Mouse (Mus musculus): ENCODE results near the gene Mei1.
A peak's percentile ranks its signal among the peaks of the same experiment; 100 is the strongest.
"Not testable (repeated sequence)": the region's sequence is repeated elsewhere in the genome, so short reads cannot be mapped to it uniquely, and the experiment has no call there.

Mei1 gene

DNA sequence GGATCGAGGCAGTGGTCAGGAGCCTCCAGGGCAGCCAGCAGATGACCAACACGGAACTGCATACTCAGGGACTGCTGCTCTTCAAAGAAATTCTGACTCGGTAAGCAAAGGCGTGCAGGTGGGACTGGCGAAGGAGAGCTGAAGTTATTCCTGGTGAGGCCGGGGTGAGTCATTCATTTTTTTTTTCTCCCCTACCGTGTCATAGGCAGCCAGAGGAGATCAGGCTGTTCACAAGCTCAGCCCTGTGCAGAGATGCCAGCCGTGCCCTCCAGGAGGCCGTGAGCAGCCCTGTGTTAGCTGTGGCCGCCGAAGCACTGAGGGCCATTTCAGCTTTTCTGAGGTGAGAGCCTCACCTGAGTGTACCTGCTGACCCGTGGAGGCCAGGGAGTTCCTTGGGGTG, 16.3 kb downstream of the Mei1 start:
- DNase-seq, result no peak

DNA sequence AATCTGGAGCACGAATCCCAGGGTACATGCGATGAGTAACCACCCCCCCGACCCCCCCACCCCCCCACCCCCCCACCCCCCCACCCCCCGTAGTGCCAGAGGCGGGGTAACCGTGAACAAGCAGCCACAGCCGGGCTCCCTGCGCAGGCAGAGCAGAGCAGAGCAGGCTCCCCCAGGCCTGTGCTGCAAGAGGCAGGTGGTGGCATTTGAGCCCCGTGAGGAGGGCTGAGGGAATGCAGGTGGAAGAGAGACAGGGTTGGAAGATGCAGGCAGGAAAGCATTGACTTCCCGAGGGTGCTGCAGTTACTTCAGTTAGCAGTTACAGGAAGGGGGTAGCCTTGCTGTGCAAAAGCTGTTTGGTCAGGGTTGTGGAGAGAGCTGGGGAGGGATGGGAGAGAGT, 17.5 kb downstream of the Mei1 start:
- no peak for DNase-seq

DNA sequence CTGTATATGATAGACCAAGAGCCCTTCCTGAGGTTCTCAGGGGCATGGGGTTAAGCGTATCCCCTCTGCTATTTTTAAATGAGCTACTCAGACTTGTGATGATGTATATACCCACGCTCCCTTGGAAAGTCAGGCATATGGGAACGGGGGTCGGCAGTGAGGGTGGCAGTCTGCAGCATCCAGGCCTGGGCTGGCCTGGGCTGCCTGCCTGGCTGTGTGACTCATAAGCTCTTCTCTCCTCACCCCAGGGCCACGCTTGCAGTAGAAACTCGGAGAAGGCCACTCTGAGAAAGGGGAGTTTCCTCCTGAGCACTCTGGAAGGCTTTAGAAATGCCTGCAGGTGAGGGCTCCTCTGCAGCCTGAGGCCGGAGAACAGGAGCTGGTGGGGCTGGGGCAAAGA, 21.3 kb downstream of the Mei1 start:
- no peak for DNase-seq

DNA sequence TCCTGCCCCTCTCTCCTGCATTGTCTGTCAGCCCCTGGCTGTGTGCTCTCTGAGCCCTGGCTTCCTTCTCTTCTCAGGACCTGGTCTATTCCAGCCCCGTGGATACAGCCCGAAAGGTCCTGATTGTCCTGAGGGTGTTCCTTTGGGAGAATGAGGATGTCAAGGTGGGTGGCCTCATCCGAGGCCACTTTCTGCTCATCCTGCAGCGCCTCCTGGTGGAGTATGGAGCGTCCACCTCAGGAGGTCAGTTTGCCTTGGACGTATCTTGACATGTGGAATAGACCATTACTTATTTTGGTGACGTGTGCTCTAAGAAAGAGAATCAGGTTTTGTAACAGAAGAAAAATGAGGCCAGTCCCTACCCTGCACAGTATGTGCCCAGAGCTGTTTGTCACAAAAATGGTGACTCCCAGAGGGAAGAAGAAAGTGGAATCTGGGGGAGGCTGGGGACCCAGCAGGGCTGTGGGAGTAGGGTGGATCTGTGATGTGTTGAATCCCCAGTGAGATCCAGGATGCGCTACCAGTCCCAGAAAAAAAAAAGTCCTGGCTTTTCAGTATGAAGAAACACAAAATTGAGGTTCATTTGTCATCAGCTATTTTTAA, 37.3 kb downstream of the Mei1 start:
- DNase-seq, result peak; percentile 45

DNA sequence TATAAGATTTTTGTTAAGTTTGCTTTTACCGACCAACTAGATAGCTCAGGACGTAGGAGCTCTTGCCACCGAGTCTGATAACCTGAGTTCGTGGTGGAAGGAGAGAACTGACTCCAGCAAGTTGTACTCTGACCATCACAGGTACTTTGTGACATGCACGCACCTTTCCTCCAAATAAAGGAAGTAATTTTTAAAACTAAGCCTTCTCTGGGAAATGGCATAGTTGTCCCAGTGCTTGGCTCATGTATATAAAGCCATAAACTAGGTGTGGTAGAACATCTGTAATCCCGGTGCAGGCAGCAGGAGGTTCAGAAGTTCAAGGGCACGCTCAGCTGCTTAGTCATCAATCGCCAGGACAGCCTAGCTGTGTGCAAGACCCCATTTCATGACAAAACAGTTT, 50.7 kb downstream of the Mei1 start:
- no peak for DNase-seq

DNA sequence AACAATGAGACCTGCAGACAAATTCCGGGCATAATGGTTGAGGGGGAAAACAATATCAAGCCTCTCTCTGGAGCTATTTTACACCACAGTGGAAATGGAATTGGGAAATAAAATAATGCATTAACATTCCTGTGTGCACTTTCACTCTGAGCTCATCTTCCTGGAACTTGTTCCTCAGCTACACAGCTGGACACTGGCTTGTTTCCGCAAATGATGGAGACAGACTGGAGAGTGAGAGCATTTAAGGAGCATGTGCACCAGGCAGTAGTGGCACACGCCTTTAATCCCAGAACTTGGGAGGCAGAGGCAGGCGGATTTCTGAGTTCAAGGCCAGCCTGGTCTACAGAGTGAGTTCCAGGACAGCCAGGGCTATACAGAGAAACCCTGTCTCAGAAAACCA, 56.9 kb downstream of the Mei1 start:
- DNase-seq, result not testable (repeated sequence)

DNA sequence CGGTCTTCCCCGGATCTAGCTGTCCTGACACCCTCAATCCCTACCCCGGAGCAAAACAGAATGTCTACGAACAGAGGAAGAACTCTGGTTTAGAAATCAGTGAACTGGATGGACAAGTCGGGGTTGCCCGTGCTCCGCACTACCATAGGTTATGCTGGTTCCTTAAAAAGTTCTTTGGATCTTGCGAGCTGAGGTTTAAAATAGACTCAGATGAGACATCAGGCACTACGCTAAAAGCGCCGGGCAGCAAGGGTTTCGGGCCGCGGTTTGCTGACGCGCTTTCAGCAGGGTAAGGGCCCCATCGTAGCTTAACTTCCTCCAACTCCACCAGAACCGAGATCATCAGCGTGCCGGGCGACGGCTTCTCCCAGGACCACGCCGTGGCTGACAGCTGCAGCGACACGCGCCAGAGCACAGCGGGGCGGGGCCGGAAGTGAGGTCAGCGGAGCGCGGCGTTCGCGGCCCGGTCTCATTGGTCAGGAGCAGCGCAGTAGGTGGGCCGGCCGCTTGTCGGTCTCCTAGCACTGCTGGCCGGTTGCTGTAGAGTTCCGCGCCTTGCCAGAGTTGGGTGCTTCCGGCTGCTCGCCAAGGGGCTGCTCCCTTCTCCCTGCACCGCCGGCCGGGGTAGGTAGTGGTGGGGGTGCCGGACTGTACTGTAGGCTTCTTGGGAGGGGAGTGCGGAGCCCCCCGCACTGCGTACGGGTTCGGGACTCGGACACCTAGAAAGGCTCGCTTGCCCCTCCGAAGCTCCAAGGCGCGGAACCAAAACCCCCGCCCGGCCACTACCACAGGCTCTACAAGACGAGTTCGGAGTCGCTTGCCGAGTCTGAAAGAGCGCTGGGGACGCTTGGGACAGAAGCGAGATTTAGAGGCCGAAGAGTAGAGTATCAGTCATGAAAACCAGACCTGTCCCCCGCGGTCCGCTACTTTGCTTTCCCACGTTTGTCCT, 57.9 kb downstream of the Mei1 start, which contains the start of gene Ccdc134:
TSS of gene Ccdc134 (plus strand) at position 497 of the 949 bp plus-strand sequence.
- peak; percentile 96 for DNase-seq

DNA sequence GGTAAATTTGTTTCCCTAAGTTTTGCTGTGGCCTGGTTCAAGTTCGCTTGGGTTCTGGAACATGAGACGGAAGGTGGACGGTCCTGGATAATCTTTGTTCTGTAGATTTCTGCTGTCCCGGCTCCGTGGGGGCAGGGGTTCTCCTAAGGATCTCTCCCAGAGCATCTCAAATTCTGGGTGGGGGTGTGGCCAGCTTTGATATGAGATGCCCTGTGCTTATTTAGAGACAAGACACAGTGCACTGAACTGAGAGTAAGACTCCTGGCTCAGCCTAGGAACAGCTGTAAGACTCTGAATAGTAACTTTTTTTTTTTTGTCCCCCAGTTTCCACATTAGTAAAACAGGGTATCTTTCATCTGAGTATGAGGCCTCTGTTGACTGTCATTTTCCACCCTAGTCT, 58.6 kb downstream of the Mei1 start:
- no peak for DNase-seq

DNA sequence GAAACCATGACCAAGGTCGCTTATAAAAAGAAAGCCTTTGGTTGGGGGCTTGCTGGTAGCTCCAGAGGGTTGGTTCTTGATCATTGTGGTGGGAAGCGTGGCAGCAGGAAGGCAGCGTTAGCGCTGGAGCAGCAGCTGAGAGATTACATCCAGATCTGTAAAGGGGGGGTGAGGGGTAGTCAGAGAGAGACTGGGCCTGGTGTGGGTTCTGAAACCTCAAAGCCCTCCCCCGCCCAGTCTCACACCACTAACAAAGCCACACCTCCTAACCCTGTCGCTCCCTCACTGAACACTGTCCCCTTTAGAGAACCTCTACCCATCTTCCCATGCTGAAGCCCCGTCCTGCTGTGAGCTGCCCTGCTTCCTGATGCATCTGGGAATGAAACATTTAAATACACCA, 60.8 kb downstream of the Mei1 start:
- no peak for DNase-seq

DNA sequence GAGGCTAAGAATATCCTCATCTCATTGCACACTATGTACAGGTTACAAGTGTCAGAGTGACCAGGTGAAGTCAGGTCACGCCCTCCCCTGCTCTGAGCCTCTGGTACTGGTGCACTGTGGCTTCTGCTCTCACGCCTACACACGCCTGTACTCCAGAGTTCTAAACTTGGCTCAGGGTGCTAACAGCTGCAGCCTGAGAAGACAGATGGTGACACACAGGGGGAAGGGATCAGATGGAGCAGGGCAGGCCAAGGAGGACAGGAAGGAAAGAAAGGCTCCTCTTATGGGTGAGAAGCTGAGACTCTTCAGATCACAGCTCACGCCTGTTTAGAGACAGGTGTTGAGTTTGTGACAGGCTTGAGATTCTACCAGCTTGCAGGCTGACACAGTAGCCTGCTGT, 65.6 kb downstream of the Mei1 start:
- no peak for DNase-seq

DNA sequence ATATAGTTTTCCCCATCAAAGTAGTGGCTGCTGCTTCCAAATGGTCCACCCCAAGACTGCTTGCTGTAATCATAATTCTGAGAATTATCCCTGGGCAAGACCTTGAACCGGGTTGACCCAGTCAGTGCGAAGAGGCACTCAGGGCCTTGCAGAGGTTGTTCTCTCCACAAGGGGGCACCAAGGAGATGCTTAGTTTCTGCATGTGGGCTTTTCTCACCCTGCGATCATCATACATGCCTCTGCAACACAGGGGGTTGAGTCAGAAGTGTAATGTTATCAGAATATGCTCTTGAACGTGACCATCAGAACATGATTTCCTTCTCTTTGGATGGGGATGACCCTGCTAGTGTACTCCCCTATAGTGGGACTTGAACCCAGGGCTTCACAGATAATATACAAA, 68.8 kb downstream of the Mei1 start:
- peak; percentile 74 for DNase-seq

DNA sequence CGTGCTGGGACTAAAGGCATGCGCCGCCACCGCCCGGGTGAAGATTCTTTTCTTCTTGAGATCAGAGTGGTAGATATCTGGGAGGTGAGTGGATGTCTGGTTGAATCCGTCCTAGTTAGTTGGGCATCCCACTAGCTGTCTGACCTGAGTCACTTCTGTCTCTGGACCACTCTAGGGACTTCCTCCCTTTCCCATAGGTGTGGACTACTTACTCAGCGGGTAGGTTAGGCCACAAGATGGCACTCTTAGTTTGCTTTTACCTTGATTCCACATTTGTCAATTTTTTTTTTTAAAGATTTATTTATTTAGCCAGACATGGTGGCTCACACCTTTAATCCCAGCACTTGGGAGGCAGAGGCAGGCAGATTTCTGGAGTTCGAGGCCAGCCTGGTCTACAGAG, 69.4 kb downstream of the Mei1 start:
- DNase-seq, result peak; percentile 54

DNA sequence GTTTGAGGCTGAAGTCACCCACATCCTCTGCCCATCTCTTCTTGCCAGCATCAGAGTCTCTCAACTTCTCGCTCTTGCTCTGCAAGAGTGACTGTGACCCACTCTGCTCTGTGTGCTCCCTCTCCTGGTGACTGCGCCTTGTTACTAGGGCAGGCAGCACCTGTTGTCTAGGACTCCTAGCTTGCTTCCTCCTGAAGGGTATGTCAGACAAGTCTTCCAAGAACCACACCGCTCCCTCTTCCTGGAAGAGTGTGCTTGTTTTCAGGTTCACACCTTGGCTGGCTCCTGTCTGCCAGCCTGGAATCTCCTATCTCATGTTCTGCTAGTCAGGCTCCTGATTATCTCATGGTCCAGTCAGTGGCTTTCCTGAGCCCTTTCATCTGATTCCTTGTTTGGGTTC, 70.6 kb downstream of the Mei1 start:
- no peak for DNase-seq

DNA sequence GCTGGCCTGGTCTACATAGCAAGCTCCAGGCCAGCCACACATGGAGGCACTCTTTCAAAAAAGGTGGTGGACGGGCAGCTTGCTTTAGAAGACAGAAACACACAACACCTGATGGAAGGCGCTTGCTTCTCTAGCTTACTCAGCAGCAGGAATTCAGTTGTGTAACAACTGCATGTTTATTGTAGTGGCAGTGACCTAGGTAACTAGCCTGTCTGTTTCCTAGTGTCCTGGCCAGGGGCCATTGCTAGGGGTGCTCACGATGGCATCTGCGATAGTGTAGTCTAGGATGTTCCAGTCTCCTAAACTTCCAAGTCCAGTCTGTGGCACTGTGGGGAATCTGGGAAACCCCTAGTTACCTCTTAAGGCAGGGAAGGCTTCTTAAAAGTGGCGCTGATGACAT, 74.4 kb downstream of the Mei1 start:
- no peak for DNase-seq

DNA sequence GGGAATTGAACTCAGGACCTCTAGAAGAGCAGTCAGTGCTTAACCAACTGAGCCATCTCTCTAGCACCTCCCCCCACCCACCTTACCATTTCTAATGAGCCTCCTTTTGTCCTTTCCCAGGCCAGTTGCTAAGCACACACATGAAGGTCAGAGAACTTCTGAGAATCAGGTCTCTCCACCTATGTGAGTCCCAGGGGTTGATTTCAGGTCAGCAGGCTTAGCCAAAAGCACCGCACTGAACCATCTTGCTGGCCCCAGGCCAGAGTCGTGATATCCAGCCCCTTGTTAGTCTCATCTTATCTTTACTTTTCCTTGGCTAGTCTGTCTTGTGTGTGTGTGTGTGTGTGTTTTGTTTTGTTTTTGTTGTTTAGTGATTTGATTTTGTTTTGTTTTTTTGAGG, 75.6 kb downstream of the Mei1 start:
- no peak for DNase-seq

DNA sequence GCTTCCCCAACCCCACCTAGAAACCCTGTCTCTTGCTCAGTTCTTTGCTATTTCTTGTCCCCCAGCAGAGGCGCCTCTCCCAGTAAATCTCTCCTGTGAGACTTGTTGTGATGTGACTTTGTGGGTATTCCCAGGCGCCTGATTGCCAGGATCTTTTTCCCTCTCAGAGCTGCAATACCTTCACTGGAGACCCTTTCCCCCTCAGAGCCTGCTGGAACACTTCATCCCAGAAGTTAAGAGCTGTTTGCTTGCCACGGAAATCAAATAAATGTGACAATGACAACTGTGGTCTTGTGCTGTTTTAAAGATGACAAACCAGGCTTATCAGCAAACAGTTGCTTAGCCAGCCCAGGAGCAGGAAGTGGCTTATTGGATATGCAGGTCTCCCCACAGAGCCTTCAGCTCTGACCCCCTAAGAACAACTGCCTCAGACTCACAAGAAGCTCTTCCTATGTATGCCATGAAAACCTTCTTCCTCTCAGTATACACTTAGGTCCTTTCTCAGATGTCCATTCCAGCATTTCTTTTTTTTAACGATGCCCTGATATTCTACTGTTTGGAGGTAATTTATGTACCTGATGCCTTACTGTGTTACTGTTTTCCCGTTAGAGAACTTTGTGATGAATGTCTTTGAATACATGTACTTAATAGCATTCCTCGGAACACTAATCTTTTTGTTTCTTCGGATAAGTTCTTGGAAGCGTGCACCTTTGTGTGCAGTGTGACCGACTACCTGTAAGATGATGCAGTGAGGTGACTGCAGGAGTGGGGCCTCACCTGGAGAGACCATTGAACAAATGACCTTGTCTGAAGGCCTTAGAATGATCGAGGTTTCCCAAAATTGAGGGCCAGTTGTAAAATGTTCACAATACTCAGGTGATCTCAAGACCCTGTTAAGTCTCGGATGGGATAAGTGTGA, 76.3 kb downstream of the Mei1 start:
- no peak for DNase-seq

DNA sequence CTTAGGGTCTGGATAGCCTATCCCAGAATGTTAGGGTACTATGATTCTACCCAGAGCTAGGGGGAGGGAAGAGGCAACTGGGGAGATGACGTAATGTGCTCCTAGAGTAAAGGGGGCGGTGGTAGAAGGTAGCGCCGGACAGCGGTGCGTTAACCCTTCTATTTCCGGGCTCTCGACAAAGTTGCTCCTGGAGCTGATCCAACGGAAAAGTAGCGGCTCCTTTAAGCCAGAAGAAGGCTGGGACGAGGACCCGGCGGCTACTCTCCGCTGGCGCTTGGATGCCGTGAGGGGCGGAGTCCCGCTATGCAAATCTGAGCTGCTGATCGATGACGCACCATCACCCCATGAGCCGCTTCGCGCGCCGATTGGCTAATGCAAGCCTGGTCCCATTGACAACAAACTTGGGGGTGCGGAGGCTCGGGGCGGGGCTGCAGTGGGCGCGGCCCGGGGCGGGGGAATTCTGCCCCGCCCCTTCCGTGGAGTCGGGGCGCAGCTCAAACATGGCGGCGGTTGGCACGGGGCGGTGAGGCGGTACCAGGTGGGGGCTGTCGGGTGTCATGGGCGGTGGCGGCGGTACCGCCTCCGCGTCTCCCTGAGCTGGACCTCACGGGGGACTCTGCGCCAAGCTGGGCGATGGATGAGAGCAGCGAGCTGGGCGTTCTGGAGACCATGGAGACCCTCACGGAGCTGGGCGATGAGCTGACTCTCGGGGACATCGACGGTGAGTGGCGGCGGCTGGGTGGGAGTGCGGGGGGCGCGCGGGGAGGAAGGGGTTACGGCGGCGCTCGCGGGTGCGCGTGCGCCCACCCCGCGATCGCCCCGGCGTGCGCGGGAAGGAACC, 77.2 kb downstream of the Mei1 start, which contains the start of gene Srebf2:
TSS of gene Srebf2 (plus strand) at position 412 of the 841 bp plus-strand sequence.
- DNase-seq, result peak; percentile 100

DNA sequence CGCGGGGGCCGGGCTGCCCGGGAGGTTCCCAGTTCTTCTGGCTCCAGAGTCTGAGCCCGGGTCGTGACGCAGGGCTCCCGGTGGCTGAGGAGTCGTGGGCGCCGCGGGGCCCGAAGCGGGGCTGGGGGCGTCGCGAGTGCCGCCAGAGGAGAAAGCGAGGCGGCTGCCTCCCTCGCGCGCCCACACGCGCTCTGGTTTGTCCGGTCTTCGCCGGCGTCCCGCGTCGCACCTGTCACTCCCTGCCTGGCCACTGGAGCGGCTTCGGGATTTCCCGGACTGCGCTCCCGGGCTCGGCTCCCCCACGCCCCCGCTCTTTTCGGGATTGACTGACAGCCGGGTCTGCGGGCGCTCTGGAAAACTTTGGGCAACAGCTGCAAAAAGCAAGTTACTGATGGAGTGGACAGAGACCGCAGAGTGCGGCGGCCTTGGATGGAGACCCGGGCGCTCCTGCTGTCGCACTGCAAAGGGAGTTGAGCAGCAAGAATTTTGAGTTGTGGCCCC, 77.9 kb downstream of the Mei1 start:
- peak; percentile 55 for DNase-seq

DNA sequence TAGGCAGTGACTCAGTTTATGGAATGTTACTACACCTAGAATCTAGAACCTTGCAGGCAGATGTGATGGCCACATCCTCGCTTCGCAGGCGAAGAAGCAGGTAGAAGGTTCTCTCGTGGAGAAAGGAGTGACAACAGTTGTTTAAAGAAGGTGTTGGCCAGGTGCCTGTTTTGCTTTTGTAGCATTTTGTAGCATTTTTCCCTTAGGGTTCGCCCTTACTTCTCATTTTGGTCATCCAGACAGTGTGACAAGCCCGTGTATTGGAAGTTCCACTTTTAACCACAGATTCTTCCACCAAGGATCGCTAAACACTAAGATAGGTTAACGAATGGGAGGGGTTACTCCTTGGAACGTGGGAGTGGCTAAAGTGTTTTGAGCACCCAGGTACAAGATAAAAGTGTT, 78.7 kb downstream of the Mei1 start:
- no peak for DNase-seq

DNA sequence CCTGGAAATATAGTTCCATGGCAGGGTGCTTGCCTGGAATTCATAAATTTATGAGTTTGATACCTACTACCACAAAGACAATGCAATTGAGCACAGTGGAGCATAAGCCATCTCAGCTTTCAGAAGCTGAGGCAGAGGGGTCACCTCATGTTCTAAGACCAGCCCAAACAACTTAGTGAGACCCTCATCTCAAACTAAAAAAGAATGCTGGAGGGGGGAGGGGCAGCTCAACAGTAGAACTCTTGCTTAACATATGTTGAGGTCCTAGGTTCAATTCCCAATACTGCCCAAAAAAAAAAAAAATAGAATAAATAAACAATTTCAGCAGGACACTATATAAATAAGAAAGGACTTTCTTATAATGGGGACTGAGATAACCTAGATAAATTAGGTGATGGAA, 80.2 kb downstream of the Mei1 start:
- DNase-seq, result no peak

DNA sequence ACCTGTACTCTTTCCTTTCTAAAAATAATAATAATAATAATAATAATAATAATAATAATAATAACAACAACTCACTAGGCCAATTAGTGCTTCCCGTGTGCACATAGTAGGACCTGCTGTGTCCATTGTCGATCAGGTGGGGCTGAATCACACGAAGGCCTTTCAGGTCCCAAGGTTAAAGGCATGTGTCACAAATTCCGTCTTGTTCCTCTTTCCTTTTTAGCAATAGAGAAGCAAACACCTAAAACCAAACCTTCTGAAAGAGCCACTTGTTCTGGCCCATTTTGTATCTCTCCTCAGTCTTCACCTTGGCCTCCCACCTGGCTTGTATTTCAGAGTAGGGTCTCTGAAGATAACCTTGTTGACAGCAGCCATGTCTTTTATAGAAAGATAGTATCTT, 81.4 kb downstream of the Mei1 start:
- DNase-seq, result no peak

DNA sequence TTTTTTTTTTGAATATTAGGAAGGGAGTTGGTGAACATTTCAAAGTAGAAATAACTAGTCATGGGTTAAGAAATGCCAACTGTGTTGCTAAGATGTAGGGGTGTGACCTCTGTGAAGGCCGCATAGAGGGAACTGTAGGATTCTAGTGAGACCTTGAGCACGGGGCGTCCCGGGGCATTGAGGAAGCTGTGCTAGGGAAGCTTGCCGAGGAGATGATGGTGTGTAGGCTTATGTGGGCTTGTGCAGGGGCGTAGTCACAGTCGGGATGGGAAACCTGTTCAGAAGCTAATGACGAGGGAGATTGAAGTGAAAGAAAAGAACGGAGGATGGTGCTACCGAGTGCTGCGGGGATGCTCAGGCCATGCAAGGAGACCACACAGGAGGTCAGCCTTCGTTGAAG, 82.2 kb downstream of the Mei1 start:
- DNase-seq, result no peak

Data from kidney, adult 9 months (tissue).